Mouse (Mus musculus) spleen, adult 2 months (tissue): ENCODE results near the gene Tmub2. TPM values are rescaled to one million over a fixed set of nuclear protein-coding genes. Genes with fewer than 3 reads are reported as not detected.

Experiments used
- DNase-seq, 2 experiments: peaks; one replicate each; pipeline versions ENCODE4 v3.0.0 to v3.0.0-alpha.2; 2012 to 2021; ENCODE audit warnings: low spot score in 2 of 2, low read depth in 1 of 2
- H3K27ac ChIP-seq: fragments of 200-500 bp; 2 replicates; pipeline ENCODE4 v1.5.1; 2012; ENCODE audit warnings: low read length, inconsistent platforms; ENCODE audit not compliant: insufficient read depth
- H3K27me3 ChIP-seq: fragments of 200-500 bp; 2 replicates; pipeline ENCODE4 v1.6.1; 2012; ENCODE audit warnings: mild to moderate bottlenecking, moderate library complexity, low read length, inconsistent platforms; ENCODE audit not compliant: control insufficient read depth, insufficient read depth
- H3K36me3 ChIP-seq: fragments of 200-500 bp; 2 replicates; pipeline ENCODE4 v1.6.1; 2012; ENCODE audit warnings: mild to moderate bottlenecking, low read length, inconsistent platforms; ENCODE audit not compliant: control insufficient read depth, insufficient read depth
- H3K4me1 ChIP-seq: fragments of 200-500 bp; 2 replicates; pipeline ENCODE4 v1.6.1; 2011; ENCODE audit warnings: inconsistent platforms; ENCODE audit not compliant: control insufficient read depth, insufficient read depth, insufficient read length
- H3K4me3 ChIP-seq: fragments of 200-500 bp; 2 replicates; pipeline ENCODE4 v1.5.1; 2011; ENCODE audit warnings: mild to moderate bottlenecking, inconsistent platforms; ENCODE audit not compliant: insufficient read depth, insufficient read length; ENCODE audit errors: extremely low read depth
- CTCF ChIP-seq: fragments of 200-500 bp; IDR thresholded peaks from 2 replicates; pipeline ENCODE4 v1.5.1; 2011; ENCODE audit warnings: mild to moderate bottlenecking, inconsistent platforms; ENCODE audit not compliant: insufficient read depth, insufficient read length, insufficient replicate concordance; ENCODE audit errors: extremely low read depth
- POLR2A ChIP-seq: fragments of 200-500 bp; IDR thresholded peaks from 2 replicates; pipeline ENCODE4 v1.6.1; 2011; ENCODE audit warnings: low read depth, low read length, inconsistent platforms
- WGBS: fragments of 180-500 bp; shearing (Covaris S2); methylation state at CpG from one replicate; pipeline ENCODE4 v1.1.7; 2018; 5-methylcytosine and 5-hydroxymethylcytosine counted together
- polyA plus RNA-seq: library from polyadenylated mRNA; depleted of rRNA; stranded (reverse); fragments of >200 nt; gene quantifications from 2 replicates; pipeline ENCODE4 v1.2.3, GENCODE M21; 2012

The Tmub2 gene
- polyA plus RNA-seq, 1 experiment = 31.6 TPM

- TF ChIP-seq CTCF (no peak), POLR2A (no peak)
- Histone ChIP-seq H3K27me3 (no peaks in the 10 kb centered on the region), H3K27ac (no peak overlapping the region), H3K4me3 (no peak overlapping the region), H3K4me1 (no peaks in the 10 kb centered on the region), H3K36me3 (no peaks in the 10 kb centered on the region)
- DNase-seq = no peak
- 89% methylated on average over 6 of the region's 6 CpGs for WGBS
These were observed 26.6 kb upstream of the Tmub2 start for GRCm38 (mm10) chr11:102258095-102258494.

- Histone ChIP-seq H3K36me3 (no peaks in the 10 kb centered on the region), H3K4me1 (no peaks in the 10 kb centered on the region), H3K27ac (no peak overlapping the region), H3K4me3 (no peak overlapping the region), H3K27me3 (no peaks in the 10 kb centered on the region)
- DNase-seq = no peak
- TF ChIP-seq POLR2A = no peak
- TF ChIP-seq CTCF = no peak
- 91% methylated on average over 3 of the region's 3 CpGs for WGBS
These were observed 26.2 kb upstream of the Tmub2 start for GRCm38 (mm10) chr11:102258521-102258920.

GRCm38 (mm10) chr11:102263211-102263610 is 21.5 kb upstream of the Tmub2 start:
- H3K27ac ChIP-seq = no peak overlapping the region
- no peak overlapping the region for H3K4me3 ChIP-seq
- WGBS = 95% methylated on average over 7 of the region's 7 CpGs
- no peaks in the 10 kb centered on the region for H3K27me3 ChIP-seq
- no peaks in the 10 kb centered on the region for H3K4me1 ChIP-seq
- TF ChIP-seq POLR2A (no peak), CTCF (no peak)
- DNase-seq = no peak
- no peaks in the 10 kb centered on the region for H3K36me3 ChIP-seq

GRCm38 (mm10) chr11:102265816-102266215 is 18.9 kb upstream of the Tmub2 start:
- WGBS = 92% methylated on average over 14 of the region's 14 CpGs
- TF ChIP-seq POLR2A (no peak), CTCF (no peak)
- H3K27me3 ChIP-seq = no peaks in the 10 kb centered on the region
- no peak for DNase-seq
- no peak overlapping the region for H3K4me3 ChIP-seq
- no peak overlapping the region for H3K27ac ChIP-seq
- H3K4me1 ChIP-seq = no peaks in the 10 kb centered on the region
- H3K36me3 ChIP-seq = no peaks in the 10 kb centered on the region

- Histone ChIP-seq H3K4me1 (no peaks in the 10 kb centered on the region), H3K27ac (no peak overlapping the region), H3K36me3 (no peaks in the 10 kb centered on the region), H3K27me3 (no peaks in the 10 kb centered on the region), H3K4me3 (no peak overlapping the region)
- DNase-seq = no peak
- no peak for TF ChIP-seq CTCF
- no peak for TF ChIP-seq POLR2A
- WGBS = 93% methylated on average over 8 of the region's 8 CpGs
These were observed 17.9 kb upstream of the Tmub2 start for GRCm38 (mm10) chr11:102266631-102267355.

GRCm38 (mm10) chr11:102267480-102267879 is 17.3 kb upstream of the Tmub2 start:
- Histone ChIP-seq H3K4me3 (no peak overlapping the region), H3K4me1 (no peaks in the 10 kb centered on the region), H3K36me3 (no peaks in the 10 kb centered on the region), H3K27ac (no peak overlapping the region), H3K27me3 (no peaks in the 10 kb centered on the region)
- DNase-seq = peak in 1 of 2 experiments; percentile 39
- 11% methylated on average over 11 of the region's 11 CpGs for WGBS
- TF ChIP-seq POLR2A (no peak), CTCF (peak; percentile 62; the same call in 1 of the 2 replicates)

- Histone ChIP-seq H3K36me3 (no peaks in the 10 kb centered on the region), H3K4me3 (no peak within 1 kb of the TSS), H3K27ac (no peak within 1 kb of the TSS), H3K4me1 (no peaks in the 10 kb centered on the region), H3K27me3 (no peaks in the 10 kb centered on the region)
- WGBS = 89% methylated on average over 12 of the region's 12 CpGs
- no peak for DNase-seq
- TF ChIP-seq CTCF = no peak
- no peak for TF ChIP-seq POLR2A
These were observed 16.0 kb upstream of the Tmub2 start, which contains the start of gene Asb16 for GRCm38 (mm10) chr11:102268520-102269244. TSS of gene Asb16 (plus strand) at chr11:102268743.
